Mouse (Mus musculus) heart, adult 2 months (tissue): ENCODE results near the gene Tmem132d.
A peak's percentile ranks its signal among the peaks of the same experiment; 100 is the strongest.

ENCODE experiments used
- CTCF ChIP-seq: fragments of 200-600 bp; IDR thresholded peaks from 2 replicates; pipeline ENCODE4 v1.8.1; 2022; ENCODE audit warnings: antibody characterized with exemption, mild to moderate bottlenecking, moderate library complexity
- EP300 ChIP-seq: fragments of 200-500 bp; IDR thresholded peaks from 2 replicates; pipeline ENCODE4 v1.6.1; 2011; ENCODE audit warnings: low read depth, low read length, control low read depth; ENCODE audit not compliant: insufficient read depth
- POLR2A ChIP-seq: fragments of 200-500 bp; IDR thresholded peaks from 2 replicates; pipeline ENCODE4 v1.6.1; 2011; ENCODE audit warnings: mild to moderate bottlenecking, low read depth, low read length, control low read depth; ENCODE audit not compliant: insufficient read depth

GRCm38 (mm10) chr5:128439828-128440227 is 7.0 kb upstream of the Tmem132d start:
- TF ChIP-seq CTCF (peak; percentile 77), POLR2A (no peak), EP300 (no peak)
